Mouse (Mus musculus) adrenal gland, adult 10 weeks (tissue): ENCODE results near the gene Pdxdc1. TPM values are rescaled to one million over a fixed set of nuclear protein-coding genes. Genes with fewer than 3 reads are reported as not detected.

Experiments used
- polyA plus RNA-seq: library from polyadenylated mRNA; stranded (reverse); fragments of 350-450 nt; fragmentation: Illumina TruSeq; extraction: RNeasy Lipid Tissue Mini Kit (QIAGEN cat#74804); gene quantifications from one replicate; pipeline ENCODE4 v1.2.3, GENCODE M21; 2014; ENCODE audit warnings: low read depth, low replicate concordance

Pdxdc1 gene
- polyA plus RNA-seq: 100 TPM

DNA sequence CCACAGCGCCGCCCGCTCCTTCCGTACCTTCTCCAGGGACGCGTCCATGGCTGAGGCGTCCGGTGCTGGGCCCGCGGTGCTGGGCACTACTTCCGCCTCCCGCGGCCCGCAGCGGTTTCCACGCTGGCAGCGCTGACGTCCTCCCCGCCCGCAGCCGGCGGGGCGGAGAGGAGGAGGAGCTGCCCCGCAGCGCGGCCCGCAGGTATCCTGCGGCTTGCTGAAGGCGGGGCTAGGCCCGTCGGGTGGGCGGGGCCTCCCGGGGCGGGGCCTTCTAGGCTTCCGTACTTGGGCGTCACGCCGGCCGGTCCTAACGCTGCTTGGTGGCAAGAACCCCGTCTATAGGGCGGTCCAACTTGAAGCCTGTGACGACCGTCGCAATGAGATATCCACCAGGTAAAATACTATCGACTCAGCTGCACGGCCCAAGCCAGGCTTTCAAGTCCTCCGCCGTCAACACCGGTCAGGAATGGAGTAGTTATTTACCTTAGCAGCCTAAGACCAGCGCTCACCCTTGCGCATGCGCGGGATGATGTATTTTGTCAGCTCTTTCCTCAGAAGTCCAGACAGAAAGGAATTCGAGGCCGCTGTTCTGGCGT is at the start of gene Pdxdc1, which contains the start of gene Mpv17l:
Gene Pdxdc1, minus strand, starts transcription at position 244 of the 596 bp plus-strand sequence.
Gene Mpv17l, plus strand, starts transcription at position 274 of the 596 bp plus-strand sequence.

DNA sequence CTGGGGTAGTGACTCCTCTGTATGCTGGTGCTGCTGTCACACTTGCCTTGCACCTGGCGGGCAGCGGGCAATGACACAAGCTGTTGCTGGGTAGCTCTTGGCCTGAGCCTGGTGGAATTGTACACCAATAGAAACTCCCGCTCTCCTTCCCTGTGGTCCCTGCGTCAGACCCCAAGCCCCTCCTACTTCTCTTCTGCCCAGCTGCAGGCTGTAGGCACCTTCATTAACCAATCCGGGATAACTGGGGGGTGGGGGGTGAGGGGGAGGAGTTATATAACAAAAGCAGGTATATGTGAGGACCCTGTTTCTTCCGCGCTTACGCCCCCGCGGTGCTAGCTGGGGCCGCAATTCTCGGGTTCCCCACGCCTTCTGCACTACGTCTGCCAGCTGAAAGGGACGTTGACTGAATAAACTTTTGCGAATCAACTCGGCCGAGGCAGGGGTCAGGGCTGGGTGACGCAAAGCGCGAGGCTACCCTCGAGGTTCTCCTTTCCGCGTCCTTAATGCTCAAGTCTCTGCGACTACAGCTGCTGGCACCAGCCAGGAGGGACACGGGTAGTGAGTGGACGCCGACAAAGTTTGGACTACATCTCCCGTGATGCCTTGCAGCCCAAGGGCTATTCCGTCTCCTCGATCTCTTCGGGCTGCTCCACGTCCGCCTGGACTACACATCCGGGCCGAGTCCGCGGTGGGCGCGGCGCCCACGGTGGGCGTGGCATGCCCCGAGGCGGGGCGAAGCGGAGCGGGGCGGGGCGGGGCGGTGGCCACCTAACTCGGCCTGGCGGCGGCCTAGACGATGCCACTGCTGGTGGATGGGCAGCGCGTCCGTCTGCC is 84.2 kb downstream of the Pdxdc1 start, which contains the start of gene Ntan1:
Gene Ntan1, plus strand, starts transcription at position 286 of the 834 bp plus-strand sequence.

Other genes with a start within 250 kb of the Pdxdc1 start
- 59.3 TPM for gene Parn, start 235.0 kb downstream of the Pdxdc1 start, polyA plus RNA-seq
- gene Bfar, start 231.3 kb downstream of the Pdxdc1 start, polyA plus RNA-seq: 40.2 TPM
- 15.4 TPM for gene 3110001I22Rik, start 231.2 kb downstream of the Pdxdc1 start, polyA plus RNA-seq
- gene Pla2g10, start 172.1 kb downstream of the Pdxdc1 start, polyA plus RNA-seq: not detected
- 79.5 TPM for gene Rrn3, start 122.4 kb downstream of the Pdxdc1 start, polyA plus RNA-seq
- 73.6 TPM for gene Ntan1, start 84.3 kb downstream of the Pdxdc1 start, polyA plus RNA-seq
- 61.1 TPM for gene Mpv17l, start within 50 bp of the Pdxdc1 start, polyA plus RNA-seq
- 0.52 TPM for gene 2900011O08Rik, start 83.5 kb upstream of the Pdxdc1 start, polyA plus RNA-seq
- not detected for gene Ifitm7, start 83.8 kb upstream of the Pdxdc1 start, polyA plus RNA-seq